Mouse (Mus musculus) c-Kit-negative CD71-positive TER-119-positive erythroid progenitor cells, embryonic 14.5 days (primary cell): ENCODE measurements around the gene Ehd1.
"Not testable (repeated sequence)": the region's sequence is repeated elsewhere in the genome, so short reads cannot be mapped to it uniquely, and the experiment has no call there.

ENCODE experiments used
- DNase-seq: peaks from one replicate; pipeline ENCODE4 v3.0.0-alpha.2; 2013; ENCODE audit warnings: low read depth, low spot score

Gene Ehd1

DNA sequence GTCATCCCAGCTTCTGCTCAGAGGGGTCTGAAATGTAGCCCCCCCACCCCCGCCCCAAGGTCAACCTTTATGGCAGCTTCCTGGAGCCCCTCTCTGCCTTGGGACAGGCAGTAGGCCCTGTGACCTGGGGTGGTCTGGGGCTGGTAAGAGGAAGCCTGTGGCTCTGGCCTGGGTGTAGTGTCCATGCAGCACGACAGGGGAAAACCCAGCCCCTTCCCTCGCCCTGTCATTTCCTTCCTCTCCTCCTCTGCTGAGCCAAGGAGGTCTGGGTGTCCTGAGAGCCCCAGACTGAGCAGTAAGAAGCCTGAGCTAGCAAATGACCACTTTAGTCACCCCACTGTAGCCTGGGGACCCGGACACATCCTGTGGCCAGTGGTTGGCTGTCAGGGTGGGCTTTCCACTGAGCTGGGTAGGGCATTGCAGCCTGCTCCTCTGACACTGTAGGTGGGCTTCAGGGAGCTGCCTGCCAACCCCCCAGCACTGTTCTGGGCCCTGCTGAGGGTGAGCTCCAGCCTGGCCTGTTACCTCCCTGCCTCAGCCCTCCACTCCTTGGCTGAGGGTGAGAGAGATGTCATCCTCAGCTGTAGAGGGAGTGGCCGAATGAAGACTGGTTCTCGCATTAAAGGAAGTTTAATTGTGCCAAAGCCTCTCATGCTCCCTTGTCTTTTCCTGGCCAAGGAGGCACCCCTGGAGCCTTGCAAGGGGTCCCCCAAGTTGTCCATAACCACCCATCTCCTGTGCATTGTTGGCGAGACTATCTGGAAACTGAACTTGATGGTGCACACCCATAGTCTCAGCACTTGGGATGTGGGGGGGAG, 23.1 kb downstream of the Ehd1 start:
- no peak for DNase-seq

DNA sequence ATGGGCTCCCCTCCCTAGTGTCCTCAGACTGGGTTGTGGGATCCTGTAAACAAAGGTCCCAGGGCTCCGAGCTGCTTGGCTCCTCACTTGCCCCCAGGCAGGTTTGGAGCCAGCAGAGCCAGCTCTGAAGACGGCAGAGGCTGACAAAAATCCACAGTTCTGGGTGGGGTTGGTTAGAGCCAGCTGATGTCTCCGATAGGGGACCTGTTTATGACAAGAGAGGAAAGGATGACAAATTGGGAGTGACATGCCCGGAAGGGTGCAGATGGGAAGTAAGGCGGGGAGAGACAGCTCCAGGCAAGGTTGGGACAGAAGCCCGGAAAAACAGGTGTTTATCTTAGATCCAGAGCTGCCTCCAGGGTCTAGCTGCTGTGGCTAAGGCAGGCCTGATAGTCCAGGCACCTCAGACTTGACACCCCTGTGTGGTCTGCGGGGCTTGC, 23.9 kb downstream of the Ehd1 start:
- peak; percentile 77 for DNase-seq

DNA sequence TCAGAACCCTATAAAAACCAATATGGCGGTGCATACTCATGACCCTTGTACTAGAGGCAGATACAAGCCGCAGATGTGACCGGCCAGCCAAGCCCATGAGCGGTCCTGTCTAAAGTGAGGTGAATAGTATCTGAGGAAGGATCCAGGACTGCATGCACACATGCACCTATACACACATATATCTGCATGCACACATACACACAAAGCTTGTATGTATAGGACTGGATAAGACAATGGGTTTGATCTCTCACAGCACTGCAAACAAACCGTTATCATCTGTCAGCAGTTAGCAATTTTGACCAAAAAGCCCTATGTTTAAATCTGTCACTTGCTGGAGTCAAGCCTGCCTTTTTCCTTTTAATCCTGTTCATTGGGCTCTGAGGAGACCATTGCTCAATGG, 25.6 kb downstream of the Ehd1 start:
- no peak for DNase-seq

DNA sequence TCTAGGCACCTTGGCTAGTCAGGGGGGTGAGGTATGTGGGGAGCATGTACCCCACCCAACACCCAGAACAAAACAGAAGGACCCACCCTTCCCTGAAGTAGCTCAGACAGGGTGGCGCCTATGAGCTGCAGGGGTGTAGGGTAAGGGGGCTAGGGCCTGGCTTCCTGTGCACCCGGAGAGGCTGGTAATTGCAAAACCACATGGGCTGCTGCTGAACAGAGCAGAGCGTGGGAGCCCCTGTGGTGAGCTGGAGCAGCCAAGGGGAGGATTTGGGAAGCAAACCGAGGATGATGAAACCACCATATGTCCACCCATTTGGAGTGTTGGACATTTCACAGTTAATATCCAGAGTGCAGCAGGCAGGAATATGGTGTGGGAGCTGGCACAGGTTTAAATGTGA, 26.0 kb downstream of the Ehd1 start:
- no peak for DNase-seq

DNA sequence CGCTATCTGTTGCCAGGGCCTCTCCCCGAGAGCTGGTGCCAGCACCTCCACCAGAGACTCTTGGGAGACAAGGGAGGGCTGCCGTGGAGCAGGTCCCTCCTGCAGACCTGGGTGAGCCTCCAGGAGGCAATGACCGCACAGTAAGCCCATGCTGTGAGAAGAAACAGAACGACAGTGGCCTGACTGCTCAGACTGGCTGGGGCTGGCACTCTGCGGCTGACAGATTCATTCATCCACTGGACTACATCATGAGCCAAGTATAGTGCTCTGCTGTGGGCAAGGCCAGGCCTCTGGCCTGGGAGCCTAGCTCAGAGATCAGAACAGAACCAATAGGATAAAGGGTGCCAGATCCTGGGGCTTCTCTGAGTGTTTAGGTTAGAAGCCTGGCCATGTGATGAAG, 27.3 kb downstream of the Ehd1 start:
- DNase-seq = no peak

DNA sequence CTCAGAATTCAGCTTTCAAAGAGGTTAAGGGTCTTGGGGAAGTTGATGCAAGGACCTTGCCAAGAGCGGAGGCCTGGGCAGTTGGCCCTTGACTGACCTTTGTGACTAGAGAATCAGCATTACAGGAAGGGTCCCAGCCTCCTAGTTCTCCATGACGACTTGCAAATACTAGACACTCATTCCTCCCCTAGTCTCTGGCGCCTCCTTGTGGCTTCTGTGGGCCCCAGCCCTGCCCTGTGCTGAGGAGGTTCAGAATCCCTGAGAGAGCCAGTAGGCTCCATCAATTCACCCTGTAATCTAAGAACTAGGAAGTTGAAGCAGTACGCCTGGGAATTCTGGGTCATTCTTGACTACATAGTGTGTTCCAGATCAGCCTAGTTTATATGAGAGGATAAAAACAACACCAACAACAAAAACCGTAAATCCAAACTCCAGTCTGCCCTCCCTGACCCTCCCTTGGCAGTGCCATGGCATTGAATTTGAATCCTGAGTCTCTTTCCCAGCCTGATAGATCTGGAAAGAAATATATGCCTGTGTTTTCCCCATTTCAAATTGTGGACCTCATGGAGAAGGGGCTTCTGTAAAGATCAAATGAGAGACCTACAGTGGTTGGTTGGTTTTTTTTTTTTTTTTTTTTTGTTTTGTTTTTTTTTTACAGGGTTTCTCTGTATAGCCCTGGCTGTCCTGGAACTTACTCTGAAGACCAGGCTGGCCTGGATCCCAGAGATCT, 28.4 kb downstream of the Ehd1 start:
- DNase-seq = peak; percentile 86

DNA sequence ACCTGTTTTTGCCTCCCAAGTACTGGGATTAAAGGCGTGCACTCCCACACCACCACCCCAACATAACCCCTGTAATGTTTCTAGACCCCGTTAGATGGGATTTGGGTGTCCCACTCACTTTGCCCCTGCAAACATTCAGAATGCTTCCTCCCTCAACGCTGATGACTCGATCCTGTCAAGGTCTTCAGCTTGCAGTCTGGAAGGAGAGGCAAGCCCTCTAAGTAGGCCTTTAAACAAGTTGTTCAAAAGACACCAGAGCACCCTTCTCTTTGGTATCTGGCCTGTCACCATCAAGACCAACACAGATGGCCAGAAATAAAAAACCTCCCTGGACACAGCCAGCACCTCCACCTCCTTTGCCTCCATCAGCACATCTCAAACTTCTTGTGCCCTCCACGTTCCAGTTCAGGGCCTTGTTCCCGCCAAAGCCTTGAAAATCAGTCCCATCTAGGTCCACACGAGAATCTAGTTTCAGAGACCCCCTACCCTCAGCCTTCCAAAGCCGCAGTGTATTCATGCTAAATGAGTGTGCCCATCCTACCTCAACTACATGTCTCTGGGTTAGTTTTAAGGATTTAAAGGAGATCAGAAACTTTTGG, 29.1 kb downstream of the Ehd1 start:
- no peak for DNase-seq

DNA sequence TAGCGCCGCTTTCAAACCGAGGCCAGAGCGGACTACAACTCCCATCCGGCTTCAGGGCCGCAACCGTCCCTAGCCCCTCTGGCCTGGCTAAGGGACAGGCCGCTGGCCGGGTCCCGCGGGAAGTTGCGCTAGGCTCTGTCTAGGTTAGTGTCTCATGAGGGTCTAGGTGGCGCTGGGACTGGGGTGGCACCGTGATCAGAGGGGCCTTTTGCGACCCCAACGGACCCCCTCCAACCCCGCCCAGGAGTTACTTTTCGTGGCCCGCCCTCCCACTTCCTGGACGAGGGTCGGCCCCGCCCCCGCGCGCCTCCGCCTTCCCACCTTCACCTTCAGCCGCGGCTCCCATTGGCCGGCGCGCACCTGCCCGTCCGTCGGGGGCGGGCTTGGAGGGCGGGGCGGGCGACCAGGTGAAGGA, 29.6 kb downstream of the Ehd1 start, which contains the start of gene Cdc42bpg:
Gene Cdc42bpg (plus strand): TSS at position 320 of the 415 bp plus-strand sequence.
- peak; percentile 75 for DNase-seq

DNA sequence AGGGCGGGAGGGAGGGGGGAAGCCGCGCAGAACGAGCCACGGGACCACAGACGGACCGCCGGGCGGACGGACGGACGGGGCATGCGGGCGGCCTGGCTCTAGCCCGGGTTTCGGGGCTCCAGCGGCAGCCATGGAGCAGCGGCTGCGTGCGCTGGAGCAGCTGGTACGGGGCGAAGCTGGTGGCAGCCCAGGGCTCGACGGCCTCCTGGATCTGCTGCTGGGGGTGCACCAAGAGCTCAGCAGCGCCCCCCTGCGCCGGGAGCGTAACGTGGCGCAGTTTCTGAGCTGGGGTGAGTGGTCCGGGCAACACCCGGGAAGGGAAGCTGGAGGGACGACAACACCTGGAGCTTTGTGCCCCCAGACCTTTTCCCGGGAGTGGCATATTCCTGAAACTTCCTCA, 30.1 kb downstream of the Ehd1 start:
- peak; percentile 61 for DNase-seq

DNA sequence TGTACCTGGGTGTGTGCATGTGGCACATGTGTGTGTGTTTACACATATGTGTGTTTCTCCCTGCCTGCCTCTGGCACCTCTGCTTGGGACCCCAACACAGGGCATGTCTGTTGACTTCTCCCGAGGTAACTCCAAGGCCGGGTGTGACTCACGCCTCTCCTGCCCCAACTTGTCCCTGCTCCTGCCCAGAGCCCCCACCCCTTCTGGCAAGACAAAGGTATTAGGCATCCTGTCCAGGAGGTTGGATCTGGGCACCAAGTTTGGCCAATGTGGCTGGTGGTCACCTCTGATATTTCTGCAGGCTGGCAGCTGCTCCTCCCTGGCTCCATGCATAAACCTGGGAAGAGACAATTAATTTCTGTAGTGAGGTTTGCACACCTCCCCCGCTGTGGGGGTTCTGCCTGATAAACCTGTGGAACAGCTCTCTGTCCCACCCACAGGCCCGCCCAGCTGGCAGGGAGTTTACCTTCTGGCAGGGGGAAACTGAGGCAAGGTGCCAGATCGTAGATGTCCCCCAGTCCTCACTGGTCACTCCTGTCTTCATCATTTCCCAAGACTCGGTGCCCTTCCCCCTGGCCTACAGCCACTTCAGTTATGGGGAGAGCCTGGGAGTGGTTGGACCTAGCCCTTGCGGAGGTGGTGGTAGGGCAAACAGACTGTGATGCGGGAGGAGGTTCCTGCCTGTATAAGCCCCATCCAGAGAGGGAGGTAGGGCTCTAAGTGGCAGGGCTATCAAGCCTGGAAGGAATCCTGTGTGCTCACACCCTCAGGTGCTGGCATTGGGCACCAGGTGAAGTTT, 31.4 kb downstream of the Ehd1 start:
- no peak for DNase-seq

DNA sequence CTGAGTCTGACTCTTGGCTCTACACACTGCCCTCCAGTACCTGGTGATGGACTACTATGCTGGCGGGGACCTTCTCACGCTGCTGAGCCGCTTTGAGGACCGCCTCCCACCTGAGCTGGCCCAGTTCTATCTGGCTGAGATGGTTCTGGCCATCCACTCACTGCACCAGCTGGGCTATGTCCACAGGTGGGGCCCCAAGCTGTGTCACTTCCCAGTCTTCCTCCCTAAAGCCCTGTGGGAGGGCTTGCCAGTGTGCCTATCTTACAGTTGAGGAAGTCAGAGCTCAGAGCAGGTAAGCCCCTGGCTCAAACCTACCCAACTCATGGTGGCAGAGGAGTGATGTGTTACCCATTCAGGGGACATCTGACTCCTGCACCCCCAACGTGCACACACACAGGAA, 33.7 kb downstream of the Ehd1 start:
- no peak for DNase-seq

DNA sequence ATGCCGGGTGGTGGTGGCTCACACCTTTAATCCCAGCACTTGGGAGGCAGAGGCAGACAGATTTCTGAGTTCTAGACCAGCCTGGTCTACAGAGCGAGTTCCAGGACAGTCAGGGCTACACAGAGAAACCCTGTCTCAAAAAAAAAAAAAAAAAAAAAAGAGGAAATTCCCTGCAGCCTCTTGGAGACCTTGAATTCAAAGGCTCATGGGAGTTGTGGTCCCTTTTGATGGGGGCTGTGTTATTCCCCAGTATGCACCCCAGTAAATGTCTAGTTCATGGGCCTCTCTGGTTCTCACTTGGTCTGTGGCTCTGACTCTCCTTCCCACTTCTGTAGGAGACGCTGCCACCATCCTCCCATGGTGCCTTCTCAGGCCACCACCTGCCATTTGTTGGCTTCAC, 35.3 kb downstream of the Ehd1 start:
- DNase-seq = not testable (repeated sequence)

DNA sequence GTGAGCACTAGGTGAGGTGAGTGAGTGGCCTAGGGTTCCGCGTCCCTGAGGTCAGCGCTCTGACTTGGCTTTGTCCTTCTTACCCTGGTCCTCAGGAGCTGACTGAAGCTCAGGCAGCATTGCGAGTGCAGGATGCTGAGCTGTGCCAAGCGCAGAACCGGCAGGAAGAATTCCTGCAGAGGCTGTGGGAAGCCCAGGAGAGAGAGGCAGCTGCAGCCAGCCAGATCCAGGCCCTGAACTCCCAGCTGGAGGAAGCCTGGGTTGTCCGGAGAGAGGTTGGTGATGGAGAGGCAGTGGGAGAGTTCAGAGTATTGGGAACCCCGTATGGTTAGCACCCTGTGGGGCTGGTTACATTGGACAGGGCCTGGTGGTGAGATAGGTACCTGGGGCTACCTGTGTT, 37.3 kb downstream of the Ehd1 start:
- no peak for DNase-seq

DNA sequence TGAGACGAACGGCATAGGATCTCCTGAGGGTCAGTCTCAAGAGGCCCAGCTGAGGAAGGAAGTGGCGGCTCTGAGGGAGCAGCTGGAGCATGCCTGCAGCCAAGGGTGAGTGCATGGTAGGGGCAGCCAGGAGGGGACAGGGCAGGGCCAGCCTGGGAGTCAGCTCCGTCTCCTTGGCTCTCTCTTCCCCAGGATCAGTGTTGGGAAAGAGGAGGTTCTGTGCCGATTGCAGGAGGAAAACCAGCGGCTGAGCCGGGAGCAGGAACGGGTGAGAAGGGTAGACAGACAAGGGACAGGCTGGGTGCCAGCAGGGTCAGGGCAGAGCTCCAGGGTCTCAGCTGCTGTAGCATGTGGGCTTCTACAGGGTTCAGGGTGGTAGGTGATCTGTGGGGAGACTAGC, 38.0 kb downstream of the Ehd1 start:
- DNase-seq = no peak

DNA sequence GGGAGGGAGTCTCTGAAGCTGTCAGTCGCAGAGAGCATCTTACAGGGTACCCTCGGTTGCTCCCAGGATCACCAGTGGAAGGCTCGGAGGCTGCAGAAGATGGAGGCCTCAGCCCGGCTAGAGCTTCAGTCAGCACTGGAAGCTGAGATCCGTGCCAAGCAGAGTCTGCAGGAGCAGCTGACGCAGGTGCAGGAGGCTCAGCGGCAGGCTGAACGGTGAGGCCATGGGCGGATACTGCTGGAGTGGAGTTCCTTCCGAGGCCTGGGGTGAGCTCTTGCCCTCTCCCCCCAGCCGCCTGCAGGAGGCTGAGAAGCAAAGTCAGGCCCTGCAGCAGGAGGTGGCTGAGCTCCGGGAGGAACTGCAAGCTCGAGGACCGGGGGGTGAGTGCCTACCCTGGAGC, 39.0 kb downstream of the Ehd1 start:
- DNase-seq = no peak

DNA sequence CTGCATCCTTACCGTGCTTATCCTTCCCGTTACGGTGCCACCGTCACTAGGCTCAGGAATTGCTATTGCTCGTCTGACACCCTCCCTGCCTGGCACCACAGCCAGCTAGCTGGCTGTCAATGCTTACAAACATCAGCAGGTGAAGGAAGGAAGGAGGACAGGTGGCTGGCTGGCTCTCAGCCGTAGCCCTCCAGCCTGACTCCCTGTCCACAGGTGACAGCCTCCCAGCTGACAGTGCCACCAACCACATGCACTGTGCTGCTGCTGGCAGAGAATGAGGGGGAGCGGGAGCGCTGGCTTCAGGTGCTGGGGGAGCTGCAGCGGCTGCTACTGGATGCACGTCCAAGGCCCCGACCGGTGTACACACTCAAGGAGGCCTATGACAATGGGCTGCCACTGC, 41.6 kb downstream of the Ehd1 start:
- no peak for DNase-seq

DNA sequence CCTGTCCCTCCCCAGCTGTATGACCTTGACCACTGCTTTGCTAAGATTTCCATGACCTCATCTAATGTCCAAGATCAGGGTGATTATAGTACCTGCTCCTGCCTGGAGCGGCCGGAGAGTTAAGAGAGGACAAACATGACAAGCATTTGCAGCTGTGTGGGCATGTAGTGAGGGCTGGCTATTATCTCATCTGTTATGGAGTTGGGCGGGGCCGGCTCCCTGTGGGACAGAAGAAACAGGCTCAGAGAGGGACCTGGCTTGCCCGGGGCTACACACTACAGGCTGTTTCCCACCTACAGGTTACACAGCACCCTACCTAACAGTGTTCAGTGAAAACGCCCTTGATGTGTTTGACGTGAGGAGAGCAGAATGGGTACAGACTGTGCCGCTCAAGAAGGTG, 44.8 kb downstream of the Ehd1 start:
- no peak for DNase-seq

DNA sequence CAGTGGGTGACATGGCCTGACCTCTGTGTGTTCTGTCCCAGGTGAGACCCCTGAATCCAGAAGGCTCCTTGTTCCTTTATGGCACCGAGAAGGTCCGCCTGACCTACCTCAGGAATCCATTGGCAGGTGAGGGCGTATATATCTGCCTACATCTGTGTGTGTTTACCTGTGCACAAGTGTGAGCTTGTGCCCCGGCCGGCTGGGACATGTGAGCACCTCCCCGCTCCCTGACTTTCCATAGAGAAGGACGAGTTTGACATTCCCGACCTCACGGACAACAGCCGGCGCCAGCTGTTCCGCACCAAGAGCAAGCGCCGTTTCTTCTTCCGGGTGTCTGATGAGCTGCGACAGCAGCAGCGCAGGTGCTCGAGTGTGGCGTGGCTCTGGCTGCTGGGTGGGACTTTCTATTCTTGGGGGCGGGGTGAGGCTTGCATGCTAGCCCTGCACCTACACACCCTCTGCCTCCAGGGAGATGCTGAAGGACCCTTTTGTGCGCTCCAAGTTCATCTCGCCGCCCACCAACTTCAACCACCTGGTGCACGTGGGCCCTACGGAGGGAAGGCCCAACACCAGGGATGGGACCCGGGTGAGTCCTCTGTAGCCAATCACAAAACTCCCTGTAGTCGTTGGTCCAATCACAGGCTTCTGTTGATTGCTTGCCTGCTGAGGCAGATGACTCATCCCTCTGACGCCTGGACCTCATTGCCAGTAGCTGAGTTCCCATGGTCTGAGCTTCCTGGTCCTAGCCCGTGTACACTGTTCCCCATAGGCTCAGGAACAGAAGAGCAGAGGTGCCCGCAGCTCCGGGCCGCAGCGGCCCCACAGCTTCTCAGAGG, 45.5 kb downstream of the Ehd1 start:
- no peak for DNase-seq

DNA sequence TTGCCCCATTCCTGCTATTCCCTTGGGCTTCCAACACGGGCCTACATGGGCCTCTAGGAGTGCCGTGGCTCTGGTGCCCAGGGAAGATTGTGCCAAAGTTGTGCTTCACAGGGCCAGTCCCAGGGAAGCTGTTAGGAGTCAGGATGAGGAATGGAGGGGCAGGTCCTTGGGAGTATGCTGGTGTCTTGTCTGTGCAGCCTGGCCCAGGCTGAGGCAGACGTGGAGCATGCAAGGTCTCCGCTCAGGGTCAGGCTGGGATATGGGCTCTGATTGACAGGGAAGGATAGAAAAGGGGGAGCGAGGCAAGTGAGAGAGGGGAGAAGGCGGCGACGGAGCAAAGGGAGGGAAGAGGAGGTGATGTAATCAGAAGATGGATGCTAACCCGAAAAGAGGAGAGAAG, 48.2 kb downstream of the Ehd1 start:
- no peak for DNase-seq

DNA sequence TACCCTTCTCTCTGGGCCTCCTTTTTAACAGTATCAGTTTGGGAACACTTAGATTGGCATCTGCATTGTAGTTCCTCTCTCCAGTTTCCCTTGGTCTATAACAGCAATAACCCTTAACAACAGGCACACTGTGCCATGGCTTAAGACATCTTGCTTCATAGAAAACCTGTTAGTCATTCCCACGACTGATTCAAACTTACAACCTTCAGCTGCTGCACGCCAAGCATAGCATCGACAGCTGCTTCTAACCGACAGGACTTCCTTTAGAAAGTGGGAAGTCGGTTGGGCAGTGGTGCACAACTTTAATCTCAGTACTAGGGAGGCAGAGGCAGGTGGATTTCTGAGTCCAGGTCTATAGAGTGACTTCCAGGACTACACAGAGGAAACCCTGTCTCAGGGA, 54.7 kb downstream of the Ehd1 start:
- no peak for DNase-seq
